In the genomic region with DNA sequence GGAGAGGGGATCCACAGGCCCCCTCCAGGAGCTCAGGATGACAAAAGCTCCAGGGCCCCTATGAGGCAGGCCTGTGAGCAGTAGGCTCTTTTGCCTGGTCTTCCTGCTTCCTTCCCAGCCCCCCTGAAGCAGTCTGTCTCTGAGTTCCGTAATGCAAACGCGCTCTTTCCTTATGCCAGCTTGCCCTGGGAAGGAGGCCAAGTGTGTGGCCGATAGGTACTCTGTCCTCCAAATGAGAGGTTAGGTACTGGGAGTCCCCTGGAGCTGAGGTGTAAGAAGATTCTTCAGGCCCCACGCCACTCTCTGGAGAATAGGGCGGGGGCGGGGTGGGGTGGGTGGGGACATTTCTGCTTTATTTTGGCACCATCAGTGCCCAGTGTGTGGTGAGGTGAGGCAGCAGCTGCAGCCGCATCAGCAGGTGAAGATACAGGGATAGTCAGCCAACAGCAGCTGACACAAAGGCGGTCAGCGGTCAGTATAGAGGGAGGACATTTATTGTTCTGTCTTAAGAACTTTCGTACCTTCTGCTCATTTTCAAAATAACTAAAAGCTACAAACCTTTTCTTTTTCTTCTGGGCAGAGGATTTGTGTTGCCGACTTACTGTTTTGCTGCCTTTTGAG, we compare ENCODE assay signal across 14 mouse cellular contexts. TPM values are rescaled to one million over a fixed set of nuclear protein-coding genes. Genes with fewer than 3 reads are reported as not detected.
DNase-seq lines count a peak whose midpoint lies in the region; ATAC-seq and TF ChIP-seq lines count a peak whose summit lies in the region.
"Had no signal": no experiment of that assay in that cellular context is flagged by ENCODE, and none has a peak within 500 bp of the region (broad histone marks: within the 10 kb centered on the region; RNA-seq: fewer than 3 reads in every experiment).

No protein-coding gene starts in this region.

- no peak overlapping the region for H3K4me3 ChIP-seq in heart, embryonic 12.5 days
- H3K4me3 ChIP-seq in cerebellum, adult 2 months (replicated peaks; ENCODE audit: insufficient read depth, low read depth, low read length), result no peak overlapping the region
- H3K4me3 ChIP-seq in kidney, embryonic 15.5 days (replicated peaks), result no peak overlapping the region
- H3K4me3 ChIP-seq: hindbrain, embryonic 12.5 days; midbrain, embryonic 12.5 days; neural tube, embryonic 12.5 days had no signal

- no peaks in the 10 kb centered on the region for H3K9me3 ChIP-seq in heart, embryonic 12.5 days (replicated peaks)
- no peaks in the 10 kb centered on the region for H3K9me3 ChIP-seq in kidney, embryonic 15.5 days (replicated peaks)
- H3K9me3 ChIP-seq: hindbrain, embryonic 12.5 days; midbrain, embryonic 12.5 days; neural tube, embryonic 12.5 days had no signal

- no peak for TF ChIP-seq POLR2A in brain, embryonic 14.5 days (IDR thresholded peaks at IDR 0.05; ENCODE audit: borderline replicate concordance, extremely low read depth, insufficient read depth, insufficient read length, poor library complexity, severe bottlenecking)
- no peak for TF ChIP-seq POLR2A in cerebellum, adult 2 months (IDR thresholded peaks at IDR 0.05; ENCODE audit: borderline replicate concordance, insufficient read depth, low read length)

- no peaks in the 10 kb centered on the region for H3K27me3 ChIP-seq in heart, embryonic 12.5 days (replicated peaks)
- no peaks in the 10 kb centered on the region for H3K27me3 ChIP-seq in cerebellum, adult 2 months (ENCODE audit: control insufficient read depth, insufficient read depth, low read length)
- no peaks in the 10 kb centered on the region for H3K27me3 ChIP-seq in kidney, embryonic 15.5 days
- H3K27me3 ChIP-seq: hindbrain, embryonic 12.5 days; midbrain, embryonic 12.5 days; neural tube, embryonic 12.5 days had no signal

- H3K4me1 ChIP-seq in heart, embryonic 12.5 days (replicated peaks), result peaks cover 35% of the 10 kb centered on the region
- H3K4me1 ChIP-seq in cerebellum, adult 2 months (ENCODE audit: control insufficient read depth, insufficient read depth, low read length), result peaks cover 36% of the 10 kb centered on the region
- H3K4me1 ChIP-seq in kidney, embryonic 15.5 days, result no peaks in the 10 kb centered on the region
- H3K4me1 ChIP-seq: midbrain, embryonic 12.5 days; neural tube, embryonic 12.5 days had no signal

- ATAC-seq in heart, embryonic 12.5 days (ENCODE audit: insufficient number of reproducible peaks, low FRiP score), result no peak
- ATAC-seq in kidney, embryonic 15.5 days (replicated peaks; ENCODE audit: low FRiP score), result no peak

- H3K9ac ChIP-seq in heart, embryonic 12.5 days, result no peak overlapping the region
- H3K9ac ChIP-seq in kidney, embryonic 15.5 days, result no peak overlapping the region
- H3K9ac ChIP-seq: hindbrain, embryonic 12.5 days; liver, embryonic 14.5 days; midbrain, embryonic 12.5 days; neural tube, embryonic 12.5 days had no signal

- no peak for TF ChIP-seq CTCF in brain, embryonic 14.5 days (IDR thresholded peaks at IDR 0.05; ENCODE audit: borderline replicate concordance, extremely low read depth, insufficient read depth, insufficient read length)
- no peak for TF ChIP-seq CTCF in cerebellum, adult 2 months (IDR thresholded peaks at IDR 0.05; ENCODE audit: borderline replicate concordance, insufficient read depth, low read depth, low read length)

- DNase-seq in heart, adult 11 months, result peak; percentile 92
- DNase-seq in brain, embryonic 14.5 days (ENCODE audit: low read depth), result peak; percentile 35
- peak; percentile 66 to 70 for DNase-seq in cerebellum, adult 2 months
- peak; percentile 57 for DNase-seq in gastrocnemius, postnatal 25 days
- no peak for DNase-seq in embryo, embryonic 9.5 days (ENCODE audit: extremely low spot score)
- no peak for DNase-seq in T-cell, adult 2 months (ENCODE audit: low spot score)
- DNase-seq: kidney, adult 2 months; lung, postnatal 14 days had no signal

- WGBS in heart, embryonic 12.5 days, result 80% methylated on average over 12 of the region's 12 CpGs
- WGBS in cerebellum, adult 2 months, result 41% methylated on average over 12 of the region's 12 CpGs
- WGBS in kidney, embryonic 15.5 days, result 91% methylated on average over 12 of the region's 12 CpGs

- H3K4me2 ChIP-seq in heart, embryonic 12.5 days, result no peak overlapping the region
- no peak overlapping the region for H3K4me2 ChIP-seq in kidney, embryonic 15.5 days
- H3K4me2 ChIP-seq: hindbrain, embryonic 12.5 days; midbrain, embryonic 12.5 days; neural tube, embryonic 12.5 days had no signal

- no peak overlapping the region for H3K27ac ChIP-seq in heart, embryonic 12.5 days (ENCODE audit: poor library complexity, severe bottlenecking)
- H3K27ac ChIP-seq in cerebellum, adult 2 months (ENCODE audit: insufficient read depth, low read length), result no peak overlapping the region
- H3K27ac ChIP-seq in kidney, embryonic 15.5 days, result no peak overlapping the region
- H3K27ac ChIP-seq: hindbrain, embryonic 12.5 days; liver, embryonic 14.5 days; midbrain, embryonic 12.5 days; neural tube, embryonic 12.5 days had no signal

- H3K36me3 ChIP-seq in heart, embryonic 12.5 days, result peaks cover 46% of the 10 kb centered on the region
- peaks cover 69% of the 10 kb centered on the region for H3K36me3 ChIP-seq in kidney, embryonic 15.5 days

RNA-seq across cellular contexts. Expression of a gene that starts 23.1 kb away (rescaled TPM):
- 72.6 and 73.0 TPM in 2 replicates for polyA plus RNA-seq in heart, embryonic 12.5 days (2016; fragmentation: Nextera tagmentation; extraction: Ambion mirVana)
- polyA plus RNA-seq in brain, embryonic 14.5 days (2012; rRNA removed), result 25.2 and 28.0 TPM in 2 replicates
- 36.8 and 38.5 TPM in 2 replicates for polyA plus RNA-seq in cerebellum, adult 2 months (2012; rRNA removed)
- 10 to 100 TPM; 25.8 to 30.8 TPM for total RNA-seq in gastrocnemius, postnatal 25 days (2021)
- polyA plus RNA-seq in kidney, embryonic 15.5 days (2015; fragmentation: Nextera tagmentation; extraction: Ambion mirVana), result 68.8 and 71.8 TPM in 2 replicates

RNA-seq across cellular contexts. Expression of a gene that starts 23.2 kb away (rescaled TPM):
- 56.0 and 56.3 TPM in 2 replicates for polyA plus RNA-seq in heart, embryonic 12.5 days (2016; fragmentation: Nextera tagmentation; extraction: Ambion mirVana)
- polyA plus RNA-seq in brain, embryonic 14.5 days (2012; rRNA removed), result 26.8 and 28.6 TPM in 2 replicates
- polyA plus RNA-seq in cerebellum, adult 2 months (2012; rRNA removed), result 37.6 and 38.5 TPM in 2 replicates
- 10 to 100 TPM; 27.6 to 30.3 TPM for total RNA-seq in gastrocnemius, postnatal 25 days (2021)
- polyA plus RNA-seq in kidney, embryonic 15.5 days (2015; fragmentation: Nextera tagmentation; extraction: Ambion mirVana), result 51.5 and 54.1 TPM in 2 replicates

Comparison
In these comparisons a context has a peak if more than half of its experiments do, and no peak if none do; other contexts are left out.
1. DNase-seq: peak in heart, adult 11 months (single experiment), brain, embryonic 14.5 days (single experiment), cerebellum, adult 2 months (2 of 2) and gastrocnemius, postnatal 25 days (single experiment); none in embryo, embryonic 9.5 days (single experiment) and T-cell, adult 2 months (single experiment).